Mouse (Mus musculus): ENCODE results near the gene Naga.

Naga gene

DNA sequence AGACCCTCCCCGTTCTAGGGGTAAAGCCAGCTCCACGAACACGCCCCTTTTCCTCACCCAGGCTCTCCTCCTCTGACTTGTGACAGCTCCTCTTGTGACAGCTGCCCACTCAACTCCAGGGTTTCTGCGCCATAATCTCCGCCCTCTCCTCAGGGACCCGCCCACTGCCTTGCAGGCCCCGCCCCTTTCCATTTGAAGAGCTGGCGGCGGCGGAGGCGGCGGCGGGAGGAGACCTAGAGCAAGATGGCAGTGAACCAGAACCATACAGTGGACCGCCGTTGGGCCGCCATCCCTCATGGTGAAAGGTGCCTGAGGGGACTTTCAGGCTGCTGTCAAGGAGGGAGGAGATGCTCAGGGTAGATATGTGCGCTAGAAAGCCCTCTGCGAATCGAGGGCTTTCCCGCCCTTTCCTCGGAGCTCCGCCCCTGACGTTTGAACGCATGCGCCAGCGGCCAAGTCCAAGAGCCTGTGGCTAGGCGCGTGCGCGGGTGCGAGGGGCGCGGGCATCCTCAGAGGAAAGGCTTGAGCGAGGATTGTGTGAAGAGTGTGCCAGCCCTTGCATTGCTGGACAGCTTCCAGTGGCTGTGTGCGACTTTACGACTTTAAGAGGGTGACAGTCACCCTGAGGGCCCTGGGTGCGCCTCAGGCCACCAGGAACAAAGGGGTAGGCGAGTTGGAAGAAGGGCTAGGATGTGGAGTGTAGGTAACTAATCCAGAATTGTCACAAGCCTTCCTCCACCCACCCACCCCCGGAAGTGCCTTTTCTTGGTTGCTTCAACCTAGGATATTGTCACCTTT, 39.8 kb downstream of the Naga start, which contains the start of gene Wbp2nl:
Gene Wbp2nl, plus strand, starts transcription at position 191 of the 798 bp plus-strand sequence.
- TF ChIP-seq CTCF (conservative IDR thresholded peaks at IDR 0.05; ENCODE audit: low read length) (no peak), NANOG (IDR thresholded peaks at IDR 0.05; ENCODE audit: borderline replicate concordance, low read length) (no peak), POU5F1 (IDR thresholded peaks at IDR 0.05; ENCODE audit: borderline replicate concordance, low read length) (no peak)
- Histone ChIP-seq H3K36me3 (ENCODE audit: insufficient read depth, low read length) (no peaks in the 10 kb centered on the region), H3K4me3 (replicated peaks; ENCODE audit: low read length) (peak within 1 kb of the TSS; percentile 77)

DNA sequence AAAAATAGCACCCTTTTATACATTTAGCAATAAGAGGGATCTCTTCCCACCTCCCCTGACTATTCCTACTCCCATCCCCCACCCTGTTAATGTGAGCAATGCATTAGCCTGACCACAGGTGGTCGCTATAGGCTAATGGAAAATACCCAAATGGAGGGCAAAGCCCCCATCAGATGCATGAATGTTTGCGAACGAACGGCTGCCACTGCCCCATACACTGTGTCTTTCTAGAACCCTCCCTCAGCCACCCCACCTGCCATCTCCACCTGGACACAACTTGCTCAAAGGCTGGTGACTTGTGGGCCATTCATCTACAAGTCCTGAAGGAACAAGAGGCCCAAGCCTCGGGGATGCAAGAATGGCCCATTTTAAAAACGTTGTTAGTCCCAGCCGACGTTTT, 44.7 kb downstream of the Naga start:
- no peak overlapping the region for H3K4me3 ChIP-seq (replicated peaks; ENCODE audit: low read length)
- TF ChIP-seq POU5F1 (IDR thresholded peaks at IDR 0.05; ENCODE audit: borderline replicate concordance, low read length) (no peak), CTCF (conservative IDR thresholded peaks at IDR 0.05; ENCODE audit: low read length) (peak; percentile 47)
- H3K36me3 ChIP-seq (ENCODE audit: insufficient read depth, low read length), result peaks cover 19% of the 10 kb centered on the region
- no peaks in the 10 kb centered on the region for H3K9me3 ChIP-seq (ENCODE audit: low read length)
- H3K4me1 ChIP-seq (replicated peaks; ENCODE audit: low read depth, low read length), result peaks cover 28% of the 10 kb centered on the region
- H3K27me3 ChIP-seq (ENCODE audit: insufficient read depth, low read length), result peaks cover 6% of the 10 kb centered on the region

More for the DNA sequence above, 39.8 kb downstream of the Naga start, which contains the start of gene Wbp2nl:
- peaks cover 21% of the 10 kb centered on the region for H3K27me3 ChIP-seq (ENCODE audit: insufficient read depth, low read length)
- H3K4me1 ChIP-seq (replicated peaks; ENCODE audit: low read depth, low read length), result peaks cover 20% of the 10 kb centered on the region
- no peaks in the 10 kb centered on the region for H3K9me3 ChIP-seq (ENCODE audit: low read length)

- H3K4me3 ChIP-seq (replicated peaks; ENCODE audit: low read length), result no peak overlapping the region
- no peaks in the 10 kb centered on the region for H3K27me3 ChIP-seq (ENCODE audit: insufficient read depth, low read length)
- TF ChIP-seq CTCF (conservative IDR thresholded peaks at IDR 0.05; ENCODE audit: low read length) (no peak), POU5F1 (IDR thresholded peaks at IDR 0.05; ENCODE audit: borderline replicate concordance, low read length) (no peak), NANOG (IDR thresholded peaks at IDR 0.05; ENCODE audit: borderline replicate concordance, low read length) (no peak)
- H3K36me3 ChIP-seq (ENCODE audit: insufficient read depth, low read length), result peaks cover 27% of the 10 kb centered on the region
- peaks cover 25% of the 10 kb centered on the region for H3K4me1 ChIP-seq (replicated peaks; ENCODE audit: low read depth, low read length)
- no peaks in the 10 kb centered on the region for H3K9me3 ChIP-seq (ENCODE audit: low read length)
Measured at GRCm38 (mm10) chr15:82293271-82293711, 45.4 kb downstream of the Naga start.

- no peak overlapping the region for H3K4me3 ChIP-seq (replicated peaks; ENCODE audit: low read length)
- H3K27me3 ChIP-seq (ENCODE audit: insufficient read depth, low read length), result no peaks in the 10 kb centered on the region
- peaks cover 25% of the 10 kb centered on the region for H3K4me1 ChIP-seq (replicated peaks; ENCODE audit: low read depth, low read length)
- no peaks in the 10 kb centered on the region for H3K9me3 ChIP-seq (ENCODE audit: low read length)
- H3K36me3 ChIP-seq (ENCODE audit: insufficient read depth, low read length), result peaks cover 27% of the 10 kb centered on the region
- no peak for TF ChIP-seq POU5F1 (IDR thresholded peaks at IDR 0.05; ENCODE audit: borderline replicate concordance, low read length)
Measured at GRCm38 (mm10) chr15:82292851-82293250, 45.9 kb downstream of the Naga start.

DNA sequence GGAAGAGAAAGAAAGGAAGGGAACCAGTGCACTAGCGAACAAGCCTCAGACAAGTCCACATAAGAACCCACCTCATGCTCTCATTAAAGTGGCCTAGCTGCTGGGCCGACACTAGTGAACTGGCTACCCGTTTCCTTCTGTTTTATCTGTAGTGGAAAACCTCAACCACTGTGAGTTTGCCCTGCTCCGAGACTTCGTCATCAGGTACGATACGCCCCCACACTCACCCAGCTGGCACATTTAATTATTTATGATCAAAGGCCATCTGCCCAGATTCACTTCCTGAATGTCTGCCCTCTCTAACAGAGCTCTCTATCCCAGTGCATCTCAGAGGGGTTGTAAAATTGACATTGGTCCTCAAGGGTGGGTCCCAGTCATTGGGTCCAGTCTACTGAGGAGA, 48.5 kb downstream of the Naga start:
- no peaks in the 10 kb centered on the region for H3K9me3 ChIP-seq (ENCODE audit: low read length)
- peaks cover 39% of the 10 kb centered on the region for H3K36me3 ChIP-seq (ENCODE audit: insufficient read depth, low read length)
- no peak for TF ChIP-seq POU5F1 (IDR thresholded peaks at IDR 0.05; ENCODE audit: borderline replicate concordance, low read length)
- no peak for TF ChIP-seq NANOG (IDR thresholded peaks at IDR 0.05; ENCODE audit: borderline replicate concordance, low read length)
- no peak for TF ChIP-seq CTCF (conservative IDR thresholded peaks at IDR 0.05; ENCODE audit: low read length)
- no peaks in the 10 kb centered on the region for H3K27me3 ChIP-seq (ENCODE audit: insufficient read depth, low read length)
- no peak overlapping the region for H3K4me3 ChIP-seq (replicated peaks; ENCODE audit: low read length)
- H3K4me1 ChIP-seq (replicated peaks; ENCODE audit: low read depth, low read length), result peaks cover 29% of the 10 kb centered on the region

GRCm38 (mm10) chr15:82286157-82286556, 52.6 kb downstream of the Naga start:
- Histone ChIP-seq H3K36me3 (ENCODE audit: insufficient read depth, low read length) (peaks cover 57% of the 10 kb centered on the region), H3K4me3 (replicated peaks; ENCODE audit: low read length) (no peak overlapping the region), H3K9me3 (ENCODE audit: low read length) (no peaks in the 10 kb centered on the region), H3K27me3 (ENCODE audit: insufficient read depth, low read length) (no peaks in the 10 kb centered on the region), H3K4me1 (replicated peaks; ENCODE audit: low read depth, low read length) (peaks cover 10% of the 10 kb centered on the region)
- TF ChIP-seq POU5F1 (IDR thresholded peaks at IDR 0.05; ENCODE audit: borderline replicate concordance, low read length), result no peak
- TF ChIP-seq NANOG (IDR thresholded peaks at IDR 0.05; ENCODE audit: borderline replicate concordance, low read length), result no peak
- no peak for TF ChIP-seq CTCF (conservative IDR thresholded peaks at IDR 0.05; ENCODE audit: low read length)

DNA sequence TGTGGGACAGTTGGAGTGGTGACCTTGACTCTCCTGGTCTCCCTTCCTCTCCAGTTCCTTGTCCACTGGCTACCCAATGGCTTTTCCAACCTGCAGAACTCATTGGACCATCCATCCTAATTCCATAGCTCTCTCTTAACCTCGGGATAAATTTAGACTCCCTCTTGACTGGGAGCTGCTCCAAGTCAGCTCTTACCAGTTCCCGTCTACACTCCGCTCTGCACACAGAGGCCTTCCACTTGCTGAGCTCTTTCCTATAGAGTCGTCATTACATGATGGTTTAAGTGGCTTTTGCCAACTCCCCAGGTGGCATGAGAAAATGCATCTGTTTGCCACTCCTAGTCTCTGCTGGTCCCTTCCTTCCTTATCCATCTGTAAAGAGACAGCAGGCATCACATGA, 58.1 kb downstream of the Naga start:
- Histone ChIP-seq H3K9me3 (ENCODE audit: low read length) (no peaks in the 10 kb centered on the region), H3K36me3 (ENCODE audit: insufficient read depth, low read length) (peaks cover 42% of the 10 kb centered on the region), H3K27me3 (ENCODE audit: insufficient read depth, low read length) (peaks cover 27% of the 10 kb centered on the region), H3K4me3 (replicated peaks; ENCODE audit: low read length) (no peak overlapping the region), H3K4me1 (replicated peaks; ENCODE audit: low read depth, low read length) (peaks cover 16% of the 10 kb centered on the region)
- TF ChIP-seq NANOG (IDR thresholded peaks at IDR 0.05; ENCODE audit: borderline replicate concordance, low read length) (no peak), POU5F1 (IDR thresholded peaks at IDR 0.05; ENCODE audit: borderline replicate concordance, low read length) (no peak), CTCF (conservative IDR thresholded peaks at IDR 0.05; ENCODE audit: low read length) (no peak)
